ENCODE assay signal across 9 mouse cellular contexts in genomic region chr14:105295820-105296582, GRCm38 (mm10). TPM values are rescaled to one million over a fixed set of nuclear protein-coding genes. Genes with fewer than 3 reads are reported as not detected.
DNase-seq lines count a peak whose midpoint lies in the region; ATAC-seq and TF ChIP-seq lines count a peak whose summit lies in the region.
"Had no signal": no experiment of that assay in that cellular context is flagged by ENCODE, and none has a peak within 500 bp of the region (broad histone marks: within the 10 kb centered on the region; RNA-seq: fewer than 3 reads in every experiment).

No protein-coding gene starts in this region.

- no peak overlapping the region for H3K4me3 ChIP-seq in forebrain, embryonic 11.5 days (ENCODE audit: low read depth, low read length)
- no peak overlapping the region for H3K4me3 ChIP-seq in forebrain, embryonic 10.5 days
- no peak overlapping the region for H3K4me3 ChIP-seq in midbrain, embryonic 11.5 days (ENCODE audit: low read depth, low read length)
- H3K4me3 ChIP-seq in midbrain, embryonic 10.5 days = no peak overlapping the region
- no peak overlapping the region for H3K4me3 ChIP-seq in forebrain, postnatal 0 days (ENCODE audit: low read depth, low read length)
- H3K4me3 ChIP-seq: hindbrain, embryonic 15.5 days had no signal

- H3K4me2 ChIP-seq in forebrain, embryonic 11.5 days (ENCODE audit: low read depth, low read length, severe bottlenecking) = no peak overlapping the region
- H3K4me2 ChIP-seq in midbrain, embryonic 11.5 days = no peak overlapping the region
- no peak overlapping the region for H3K4me2 ChIP-seq in forebrain, postnatal 0 days (ENCODE audit: low read depth)
- H3K4me2 ChIP-seq: hindbrain, embryonic 15.5 days had no signal

- ATAC-seq in forebrain, embryonic 11.5 days (replicated peaks; ENCODE audit: low FRiP score) = peak; percentile 27; the same call in 1 of the 2 replicates
- ATAC-seq in midbrain, embryonic 11.5 days (ENCODE audit: low FRiP score) = peak; percentile 82
- ATAC-seq in forebrain, postnatal 0 days = peak; percentile 66; the same call in 1 of the 2 replicates
- ATAC-seq in erythroblast, adult 5-6 weeks (replicated peaks; ENCODE audit: low FRiP score, poor library complexity, severe bottlenecking) = no peak

- no peaks in the 10 kb centered on the region for H3K9me3 ChIP-seq in forebrain, embryonic 11.5 days (ENCODE audit: control insufficient read depth, low read length)
- H3K9me3 ChIP-seq in forebrain, embryonic 10.5 days = no peaks in the 10 kb centered on the region
- no peaks in the 10 kb centered on the region for H3K9me3 ChIP-seq in midbrain, embryonic 11.5 days (ENCODE audit: control insufficient read depth, low read length)
- H3K9me3 ChIP-seq in midbrain, embryonic 10.5 days (replicated peaks) = no peaks in the 10 kb centered on the region
- no peaks in the 10 kb centered on the region for H3K9me3 ChIP-seq in forebrain, postnatal 0 days (ENCODE audit: low read length)
- H3K9me3 ChIP-seq: hindbrain, embryonic 15.5 days had no signal

- no peaks in the 10 kb centered on the region for H3K4me1 ChIP-seq in forebrain, embryonic 11.5 days (replicated peaks; ENCODE audit: control insufficient read depth, insufficient read depth, low read length)
- no peaks in the 10 kb centered on the region for H3K4me1 ChIP-seq in forebrain, embryonic 10.5 days
- H3K4me1 ChIP-seq in midbrain, embryonic 11.5 days (ENCODE audit: control insufficient read depth, insufficient read depth, low read length) = no peaks in the 10 kb centered on the region
- H3K4me1 ChIP-seq in midbrain, embryonic 10.5 days = peaks cover 6% of the 10 kb centered on the region; the same call in 1 of the 2 replicates
- no peaks in the 10 kb centered on the region for H3K4me1 ChIP-seq in forebrain, postnatal 0 days (ENCODE audit: insufficient read depth)
- H3K4me1 ChIP-seq: hindbrain, embryonic 15.5 days had no signal

- H3K9ac ChIP-seq in forebrain, embryonic 11.5 days (ENCODE audit: low read length) = no peak overlapping the region
- no peak overlapping the region for H3K9ac ChIP-seq in midbrain, embryonic 11.5 days (ENCODE audit: low read length)
- no peak overlapping the region for H3K9ac ChIP-seq in forebrain, postnatal 0 days
- H3K9ac ChIP-seq: hindbrain, embryonic 15.5 days had no signal

- WGBS in forebrain, embryonic 11.5 days = 59% methylated on average over 6 of the region's 6 CpGs
- 64% methylated on average over 6 of the region's 6 CpGs for WGBS in forebrain, embryonic 10.5 days
- WGBS in midbrain, embryonic 11.5 days = 66% methylated on average over 6 of the region's 6 CpGs
- WGBS in midbrain, embryonic 10.5 days = 64% methylated on average over 6 of the region's 6 CpGs
- WGBS in forebrain, postnatal 0 days = 54% methylated on average over 6 of the region's 6 CpGs

- H3K27ac ChIP-seq in forebrain, embryonic 11.5 days (ENCODE audit: low read depth, low read length) = no peak overlapping the region
- H3K27ac ChIP-seq in forebrain, embryonic 10.5 days = no peak overlapping the region
- H3K27ac ChIP-seq in midbrain, embryonic 11.5 days (ENCODE audit: low read depth, low read length) = no peak overlapping the region
- H3K27ac ChIP-seq in midbrain, embryonic 10.5 days (replicated peaks) = no peak overlapping the region
- H3K27ac ChIP-seq in forebrain, postnatal 0 days (ENCODE audit: low read depth, low read length) = no peak overlapping the region
- H3K27ac ChIP-seq: hindbrain, embryonic 15.5 days had no signal

- no peak for DNase-seq in forebrain, embryonic 11.5 days (ENCODE audit: low spot score)
- no peak for DNase-seq in forebrain, embryonic 10.5 days (ENCODE audit: extremely low spot score, low spot score)
- peak; percentile 93 for DNase-seq in midbrain, embryonic 11.5 days (ENCODE audit: low spot score, missing footprints)
- no peak for DNase-seq in midbrain, embryonic 10.5 days (ENCODE audit: low spot score)
- peak; percentile 76 for DNase-seq in forebrain, postnatal 0 days
- DNase-seq in naive thymus-derived CD4-positive, alpha-beta T cell, adult 2 months (ENCODE audit: low read depth) = peak; percentile 82
- DNase-seq in adrenal gland, adult 2 months = no peak

- TF ChIP-seq CTCF in forebrain, postnatal 0 days (IDR thresholded peaks at IDR 0.05; ENCODE audit: low read depth) = peak; percentile 63

- H3K36me3 ChIP-seq in forebrain, embryonic 11.5 days (ENCODE audit: control insufficient read depth, insufficient read depth, low read length) = no peaks in the 10 kb centered on the region
- H3K36me3 ChIP-seq in forebrain, embryonic 10.5 days (replicated peaks) = peaks cover 26% of the 10 kb centered on the region
- peaks cover 2% of the 10 kb centered on the region; the same call in 1 of the 2 replicates for H3K36me3 ChIP-seq in midbrain, embryonic 11.5 days (ENCODE audit: control insufficient read depth, insufficient read depth, low read length)
- peaks cover 38% of the 10 kb centered on the region for H3K36me3 ChIP-seq in midbrain, embryonic 10.5 days
- H3K36me3 ChIP-seq in forebrain, postnatal 0 days (ENCODE audit: insufficient read depth) = peaks cover 16% of the 10 kb centered on the region

- no peaks in the 10 kb centered on the region for H3K27me3 ChIP-seq in forebrain, embryonic 11.5 days (ENCODE audit: control insufficient read depth, insufficient read depth, low read length)
- peaks cover 39% of the 10 kb centered on the region for H3K27me3 ChIP-seq in forebrain, embryonic 10.5 days (ENCODE audit: poor library complexity, severe bottlenecking)
- H3K27me3 ChIP-seq in midbrain, embryonic 11.5 days (ENCODE audit: control insufficient read depth, insufficient read depth, low read length) = no peaks in the 10 kb centered on the region
- H3K27me3 ChIP-seq in midbrain, embryonic 10.5 days (ENCODE audit: low read depth, poor library complexity, severe bottlenecking) = 0 out of 2 replicates have a peak, but pooled peaks cover 9% of the 10 kb centered on the region
- no peaks in the 10 kb centered on the region for H3K27me3 ChIP-seq in forebrain, postnatal 0 days (ENCODE audit: insufficient read depth, low read length)
- H3K27me3 ChIP-seq: hindbrain, embryonic 15.5 days had no signal

RNA-seq across cellular contexts. Expression of gene Ndfip2, which starts 37.6 kb away (rescaled TPM):
- 57.1 and 57.2 TPM in 2 replicates for polyA plus RNA-seq in forebrain, embryonic 11.5 days (2014; fragmentation: Nextera tagmentation; extraction: Ambion mirVana)
- polyA plus RNA-seq in forebrain, embryonic 10.5 days (2016; fragmentation: Nextera tagmentation; extraction: Ambion mirVana) = 37.4 and 39.0 TPM in 2 replicates
- polyA plus RNA-seq in midbrain, embryonic 11.5 days (2014; fragmentation: Nextera tagmentation; extraction: Ambion mirVana) = 76.1 and 77.0 TPM in 2 replicates
- 45.0 and 55.5 TPM in 2 replicates for polyA plus RNA-seq in midbrain, embryonic 10.5 days (2016; fragmentation: Nextera tagmentation; extraction: Ambion mirVana)
- total RNA-seq in forebrain, postnatal 0 days (2014; rRNA removed) = 111 and 126 TPM in 2 replicates
- polyA plus RNA-seq in forebrain, postnatal 0 days (2015; fragmentation: Nextera tagmentation; extraction: Ambion mirVana) = 86.5 and 97.6 TPM in 2 replicates
- total RNA-seq in erythroblast, adult 5-6 weeks (2015; ENCODE audit: low replicate concordance) = 3.8 and 4.0 TPM in 2 replicates
- 1.5 and 5.4 TPM in 2 replicates for total RNA-seq in erythroblast, adult 5-6 weeks (2017; ENCODE audit: low replicate concordance)
- total RNA-seq in adrenal gland, adult 2 months (2021) = 10 to 100 TPM; 33.3 to 45.6 TPM
- 34.1 and 41.4 TPM in 2 replicates for polyA plus RNA-seq in adrenal gland, adult 2 months (2012; rRNA removed)

Comparison
In these comparisons a context has a peak if more than half of its experiments do, and no peak if none do; other contexts are left out.
1. DNase-seq: peak in midbrain, embryonic 11.5 days (single experiment), forebrain, postnatal 0 days (single experiment) and naive thymus-derived CD4-positive, alpha-beta T cell, adult 2 months (single experiment); none in forebrain, embryonic 11.5 days (single experiment), forebrain, embryonic 10.5 days (single experiment), midbrain, embryonic 10.5 days (single experiment) and adrenal gland, adult 2 months (single experiment).